30 mouse cellular contexts compared by ENCODE assay signal in genomic region chr3:65489601-65490000, GRCm38 (mm10).
"Had no signal": no experiment of that assay in that cellular context is flagged by ENCODE, and none has a peak within 500 bp of the region (broad histone marks: within the 10 kb centered on the region; RNA-seq: fewer than 3 reads in every experiment).

No protein-coding gene starts in this region.

- H3K36me3 ChIP-seq: limb, embryonic 10.5 days; limb, embryonic 12.5 days; limb, embryonic 13.5 days; limb, embryonic 15.5 days; liver, embryonic 12.5 days; liver, embryonic 13.5 days; liver, embryonic 15.5 days; lung, embryonic 15.5 days; midbrain, embryonic 10.5 days; midbrain, embryonic 12.5 days; midbrain, embryonic 13.5 days; neural tube, embryonic 12.5 days had no signal

- H3K9ac ChIP-seq: limb, embryonic 12.5 days; limb, embryonic 13.5 days; limb, embryonic 15.5 days; liver, embryonic 12.5 days; liver, embryonic 13.5 days; liver, embryonic 14.5 days; liver, embryonic 15.5 days; liver, postnatal 0 days; lung, embryonic 14.5 days; lung, embryonic 15.5 days; midbrain, embryonic 12.5 days; midbrain, embryonic 13.5 days; neural tube, embryonic 12.5 days had no signal

- DNase-seq: left cerebral cortex, postnatal 4 days; liver; liver, embryonic 13.5 days; liver, postnatal 0 days; lung, adult 18-20 months; lung, adult 2 months; lung, postnatal 10 days; lung, postnatal 14 days; lung, postnatal 36 days; lung, postnatal 4 days; midbrain, embryonic 14.5 days had no signal

- H3K4me1 ChIP-seq: liver, embryonic 12.5 days; liver, embryonic 15.5 days had no signal

- H3K27ac ChIP-seq: limb, embryonic 10.5 days; limb, embryonic 12.5 days; limb, embryonic 13.5 days; limb, embryonic 15.5 days; liver, embryonic 12.5 days; liver, embryonic 13.5 days; liver, embryonic 14.5 days; liver, embryonic 15.5 days; lung, embryonic 15.5 days; macrophage; midbrain, embryonic 10.5 days; midbrain, embryonic 12.5 days; midbrain, embryonic 13.5 days; neural tube, embryonic 12.5 days had no signal

- H3K4me2 ChIP-seq: limb, embryonic 12.5 days; limb, embryonic 13.5 days; limb, embryonic 15.5 days; liver, embryonic 11.5 days; liver, embryonic 12.5 days; liver, embryonic 13.5 days; liver, embryonic 15.5 days; lung, embryonic 14.5 days; lung, embryonic 15.5 days; midbrain, embryonic 12.5 days; midbrain, embryonic 13.5 days; neural tube, embryonic 12.5 days had no signal

- H3K4me3 ChIP-seq: limb, embryonic 10.5 days; limb, embryonic 12.5 days; limb, embryonic 13.5 days; limb, embryonic 15.5 days; liver, embryonic 12.5 days; liver, embryonic 13.5 days; liver, embryonic 15.5 days; lung, embryonic 15.5 days; megakaryocyte, embryonic 14.5 days; midbrain, embryonic 10.5 days; midbrain, embryonic 12.5 days; midbrain, embryonic 13.5 days; myocyte; neural tube, embryonic 12.5 days had no signal

- ATAC-seq: liver, embryonic 12.5 days; liver, postnatal 0 days; lung, postnatal 0 days; midbrain, embryonic 13.5 days; midbrain, embryonic 16.5 days had no signal

- H3K9me3 ChIP-seq: limb, embryonic 10.5 days; limb, embryonic 12.5 days; limb, embryonic 13.5 days; limb, embryonic 15.5 days; liver, embryonic 12.5 days; liver, embryonic 13.5 days; liver, embryonic 15.5 days; lung, embryonic 15.5 days; midbrain, embryonic 10.5 days; midbrain, embryonic 12.5 days; midbrain, embryonic 13.5 days; neural tube, embryonic 12.5 days had no signal

- H3K27me3 ChIP-seq: limb, embryonic 12.5 days; limb, embryonic 13.5 days; limb, embryonic 15.5 days; liver, embryonic 12.5 days; liver, embryonic 13.5 days; liver, embryonic 15.5 days; lung, embryonic 15.5 days; megakaryocyte, embryonic 14.5 days; midbrain, embryonic 12.5 days; midbrain, embryonic 13.5 days; neural tube, embryonic 12.5 days had no signal
